In the genomic region with DNA sequence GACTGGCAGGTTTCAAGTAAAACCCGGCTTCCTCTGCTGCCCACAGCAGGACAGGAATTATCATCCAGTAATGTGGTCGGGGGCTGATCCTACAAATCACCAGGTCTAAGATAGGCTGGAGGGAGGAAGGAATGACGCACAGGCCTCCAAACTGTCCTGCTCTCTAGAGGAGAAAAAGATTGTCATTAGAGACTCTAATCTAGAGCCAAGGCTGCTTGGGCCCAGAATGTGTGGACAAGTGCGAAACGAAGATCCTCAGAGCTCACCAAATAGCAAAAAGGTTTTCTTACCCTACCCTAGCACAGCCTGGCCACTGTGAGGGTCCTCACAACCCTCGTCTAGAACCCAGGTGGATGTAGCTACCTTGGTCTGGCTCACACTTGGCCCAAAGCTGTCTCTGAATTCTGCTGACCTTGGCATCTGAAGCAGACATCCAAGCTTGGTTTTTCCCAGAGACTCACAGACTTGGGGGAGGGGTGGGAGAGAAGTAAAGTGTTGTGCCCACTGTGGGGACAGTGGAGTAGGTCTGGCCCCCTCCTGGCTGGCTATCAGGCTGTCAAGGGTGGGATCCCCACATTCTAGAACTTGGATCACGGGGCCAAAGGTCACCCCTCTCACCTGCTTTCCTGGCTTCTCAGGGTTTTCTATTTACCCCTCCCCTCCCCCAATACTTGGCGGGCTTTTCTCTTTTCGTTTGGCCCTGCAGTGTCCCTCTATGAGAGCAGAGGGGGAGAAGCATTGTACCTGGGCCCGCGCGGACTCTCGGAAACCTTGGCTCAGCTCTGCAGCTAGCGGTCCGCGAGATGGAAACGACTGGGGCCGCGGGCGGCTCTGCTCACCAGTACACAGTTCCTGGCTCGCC, we compare ENCODE assay signal across 11 mouse cellular contexts. TPM values are rescaled to one million over a fixed set of nuclear protein-coding genes. Genes with fewer than 3 reads are reported as not detected.
DNase-seq lines count a peak whose midpoint lies in the region; ATAC-seq and TF ChIP-seq lines count a peak whose summit lies in the region.
"Had no signal": no experiment of that assay in that cellular context is flagged by ENCODE, and none has a peak within 500 bp of the region (broad histone marks: within the 10 kb centered on the region; RNA-seq: fewer than 3 reads in every experiment).

No protein-coding gene starts in this region.

- H3K4me1 ChIP-seq in heart, embryonic 10.5 days, result 0 out of 2 replicates have a peak, but pooled peaks cover 6% of the 10 kb centered on the region
- H3K4me1 ChIP-seq in heart, adult 2 months (ENCODE audit: control insufficient read depth, insufficient read depth, low read length), result no peaks in the 10 kb centered on the region
- H3K4me1 ChIP-seq in ES-Bruce4 (ENCODE audit: control insufficient read depth, insufficient read depth, low read length), result no peaks in the 10 kb centered on the region
- H3K4me1 ChIP-seq in hindbrain, embryonic 14.5 days (replicated peaks; ENCODE audit: control insufficient read depth, insufficient read depth, low read length), result no peaks in the 10 kb centered on the region
- H3K4me1 ChIP-seq in lung, postnatal 0 days (ENCODE audit: insufficient read depth, low read depth, low read length), result no peaks in the 10 kb centered on the region
- H3K4me1 ChIP-seq: embryonic facial prominence, embryonic 13.5 days; hindbrain, embryonic 15.5 days had no signal

- H3K4me3 ChIP-seq in heart, embryonic 10.5 days, result peak overlapping the region; percentile 35
- no peak overlapping the region for H3K4me3 ChIP-seq in heart, adult 2 months
- peak overlapping the region; percentile 25 for H3K4me3 ChIP-seq in ES-Bruce4 (ENCODE audit: low read depth, low read length)
- no peak overlapping the region for H3K4me3 ChIP-seq in hindbrain, embryonic 14.5 days (replicated peaks; ENCODE audit: low read length)
- H3K4me3 ChIP-seq in lung, postnatal 0 days (ENCODE audit: low read depth, low read length), result peak overlapping the region; percentile 21
- H3K4me3 ChIP-seq: embryonic facial prominence, embryonic 13.5 days; hindbrain, embryonic 15.5 days had no signal

- peak; percentile 63; the same call in 1 of the 2 replicates for ATAC-seq in hindbrain, embryonic 14.5 days (ENCODE audit: low FRiP score)
- ATAC-seq in lung, postnatal 0 days, result peak; percentile 73
- ATAC-seq: CD4-positive, CD25-positive, alpha-beta regulatory T cell, adult 4 months had no signal

- no peak overlapping the region for H3K4me2 ChIP-seq in hindbrain, embryonic 14.5 days (replicated peaks)
- H3K4me2 ChIP-seq in lung, postnatal 0 days (replicated peaks; ENCODE audit: low read depth, low read length), result peak overlapping the region; percentile 45
- H3K4me2 ChIP-seq: embryonic facial prominence, embryonic 13.5 days; hindbrain, embryonic 15.5 days had no signal

- no peak for TF ChIP-seq EP300 in heart, adult 2 months (IDR thresholded peaks at IDR 0.05; ENCODE audit: insufficient read depth, low read depth, low read length)
- TF ChIP-seq EP300 in ES-Bruce4 (IDR thresholded peaks at IDR 0.05; ENCODE audit: insufficient read depth, low read depth, low read length), result no peak
- TF ChIP-seq EP300 in lung, postnatal 0 days (IDR thresholded peaks at IDR 0.05), result no peak

- no peak for TF ChIP-seq CTCF in heart, adult 2 months (IDR thresholded peaks at IDR 0.05)
- no peak for TF ChIP-seq CTCF in ES-Bruce4 (IDR thresholded peaks at IDR 0.05; ENCODE audit: low read depth, low read length)
- no peak for TF ChIP-seq CTCF in lung, postnatal 0 days (IDR thresholded peaks at IDR 0.05)

- no peaks in the 10 kb centered on the region for H3K36me3 ChIP-seq in heart, embryonic 10.5 days
- no peaks in the 10 kb centered on the region for H3K36me3 ChIP-seq in heart, adult 2 months (ENCODE audit: control insufficient read depth, insufficient read depth, low read length)
- H3K36me3 ChIP-seq in ES-Bruce4 (ENCODE audit: control insufficient read depth, insufficient read depth, low read length, poor library complexity, severe bottlenecking), result no peaks in the 10 kb centered on the region
- no peaks in the 10 kb centered on the region for H3K36me3 ChIP-seq in hindbrain, embryonic 14.5 days (replicated peaks; ENCODE audit: control insufficient read depth, insufficient read depth)
- no peaks in the 10 kb centered on the region for H3K36me3 ChIP-seq in lung, postnatal 0 days (ENCODE audit: insufficient read depth, low read length)
- H3K36me3 ChIP-seq: embryonic facial prominence, embryonic 13.5 days; hindbrain, embryonic 15.5 days had no signal

- DNase-seq in heart, embryonic 10.5 days (ENCODE audit: low spot score), result no peak
- DNase-seq in heart, adult 2 months, result no peak
- no peak for DNase-seq in hindbrain, embryonic 14.5 days (ENCODE audit: low spot score)
- DNase-seq in lung, postnatal 0 days (ENCODE audit: low spot score), result peak; percentile 61
- DNase-seq in gastrocnemius, postnatal 4 days (ENCODE audit: low spot score in 2 of 2), result no peak
- DNase-seq in frontal cortex, postnatal 36 days (ENCODE audit: low spot score in 2 of 2), result no peak
- DNase-seq in c-Kit-positive CD71-positive TER-119-positive erythroid progenitor cells, embryonic 14.5 days (ENCODE audit: low spot score), result no peak

- peaks cover 96% of the 10 kb centered on the region for H3K27me3 ChIP-seq in heart, embryonic 10.5 days (ENCODE audit: insufficient read depth, poor library complexity, severe bottlenecking)
- peaks cover 9% of the 10 kb centered on the region for H3K27me3 ChIP-seq in heart, adult 2 months (ENCODE audit: control insufficient read depth, insufficient read depth, low read length)
- peaks cover 13% of the 10 kb centered on the region; the same call in 1 of the 2 replicates for H3K27me3 ChIP-seq in ES-Bruce4 (ENCODE audit: control insufficient read depth, insufficient read depth, low read length, poor library complexity, severe bottlenecking)
- peaks cover 98% of the 10 kb centered on the region for H3K27me3 ChIP-seq in hindbrain, embryonic 14.5 days (ENCODE audit: control insufficient read depth, insufficient read depth, low read length)
- peaks cover 9% of the 10 kb centered on the region; the same call in 1 of the 2 replicates for H3K27me3 ChIP-seq in lung, postnatal 0 days (replicated peaks; ENCODE audit: insufficient read depth, low read length)

- H3K79me2 ChIP-seq in heart, adult 2 months (replicated peaks; ENCODE audit: control insufficient read depth, insufficient read depth, low read length), result no peaks in the 10 kb centered on the region

- WGBS in heart, embryonic 10.5 days, result 4% methylated on average over 21 of the region's 21 CpGs
- WGBS in heart, adult 2 months, result 10% methylated on average over 21 of the region's 21 CpGs
- WGBS in hindbrain, embryonic 14.5 days, result 3% methylated on average over 21 of the region's 21 CpGs
- WGBS in lung, postnatal 0 days, result 10% methylated on average over 21 of the region's 21 CpGs

- H3K27ac ChIP-seq in heart, embryonic 10.5 days, result no peak overlapping the region
- no peak overlapping the region for H3K27ac ChIP-seq in heart, adult 2 months
- H3K27ac ChIP-seq in ES-Bruce4 (ENCODE audit: insufficient read depth, low read length), result no peak overlapping the region
- H3K27ac ChIP-seq in hindbrain, embryonic 14.5 days, result no peak overlapping the region
- peak overlapping the region; percentile 64 for H3K27ac ChIP-seq in lung, postnatal 0 days (ENCODE audit: low read length)
- H3K27ac ChIP-seq: embryonic facial prominence, embryonic 13.5 days; hindbrain, embryonic 15.5 days had no signal

- TF ChIP-seq POLR2A in heart, adult 2 months (IDR thresholded peaks at IDR 0.05; ENCODE audit: insufficient read depth, low read depth, low read length), result no peak
- TF ChIP-seq POLR2A in ES-Bruce4 (IDR thresholded peaks at IDR 0.05; ENCODE audit: insufficient read depth, low read length), result no peak

- no peak overlapping the region for H3K9ac ChIP-seq in heart, adult 2 months (ENCODE audit: low read depth, low read length)
- no peak overlapping the region for H3K9ac ChIP-seq in ES-Bruce4 (ENCODE audit: low read depth, poor library complexity, severe bottlenecking)
- no peak overlapping the region for H3K9ac ChIP-seq in hindbrain, embryonic 14.5 days
- 0 out of 2 replicates have a peak overlapping the region, but pooled peaks have one; percentile 16 for H3K9ac ChIP-seq in lung, postnatal 0 days (replicated peaks; ENCODE audit: low read depth)
- H3K9ac ChIP-seq: embryonic facial prominence, embryonic 13.5 days; hindbrain, embryonic 15.5 days had no signal

- intact Hi-C loops in heart, adult 2 months (cut with DNase I), result loop anchor here (10.0 kb wide), 1 partner anchor 945 kb away; a partner anchor contains a TSS

- H3K9me3 ChIP-seq in heart, embryonic 10.5 days, result no peaks in the 10 kb centered on the region
- no peaks in the 10 kb centered on the region for H3K9me3 ChIP-seq in ES-Bruce4 (replicated peaks; ENCODE audit: control insufficient read depth, insufficient read depth, low read length, poor library complexity, severe bottlenecking)
- no peaks in the 10 kb centered on the region for H3K9me3 ChIP-seq in hindbrain, embryonic 14.5 days (ENCODE audit: control insufficient read depth, low read length)
- H3K9me3 ChIP-seq in lung, postnatal 0 days (ENCODE audit: low read length), result no peaks in the 10 kb centered on the region
- H3K9me3 ChIP-seq: embryonic facial prominence, embryonic 13.5 days; hindbrain, embryonic 15.5 days had no signal

RNA-seq across cellular contexts. Expression of a gene that starts 16.8 kb away (rescaled TPM):
- polyA plus RNA-seq in heart, embryonic 10.5 days (2016; fragmentation: Nextera tagmentation; extraction: Ambion mirVana), result 0.36 and 4.1 TPM in 2 replicates
- total RNA-seq in heart, adult 2 months (2021), result not detected
- polyA plus RNA-seq in heart, adult 2 months (2012; rRNA removed), result 0.35 TPM in 1 of 2 replicates, not detected in the other
- 0.85 TPM in 1 of 2 replicates, not detected in the other for polyA plus RNA-seq in ES-Bruce4 (2011; ENCODE audit: insufficient read depth, insufficient read length, low read depth, missing spikeins)
- 2.1 and 2.2 TPM in 2 replicates for polyA plus RNA-seq in hindbrain, embryonic 14.5 days (2014; fragmentation: Nextera tagmentation; extraction: Ambion mirVana)
- 37.0 and 37.7 TPM in 2 replicates for polyA plus RNA-seq in lung, postnatal 0 days (2015; fragmentation: Nextera tagmentation; extraction: Ambion mirVana)
- not detected for total RNA-seq in gastrocnemius, postnatal 4 days (2021)
- polyA plus RNA-seq: CD4-positive, CD25-positive, alpha-beta regulatory T cell, adult 4 months had no signal

Comparison
In these comparisons a context has a peak if more than half of its experiments do, and no peak if none do; other contexts are left out.
1. H3K4me3 ChIP-seq: peak in heart, embryonic 10.5 days (single experiment), ES-Bruce4 (single experiment) and lung, postnatal 0 days (single experiment); none in heart, adult 2 months (single experiment) and hindbrain, embryonic 14.5 days (single experiment).